Mouse (Mus musculus): ENCODE data around the gene Chn1.

The Chn1 gene

GRCm38 (mm10) chr2:73592231-73593100, 182.7 kb downstream of the Chn1 start:
- peak; percentile 49 for DNase-seq (ENCODE audit: low read depth, low spot score)

- no peak for DNase-seq (ENCODE audit: low read depth, low spot score)
Measured at GRCm38 (mm10) chr2:73591246-73591645, 183.9 kb downstream of the Chn1 start.

GRCm38 (mm10) chr2:73590106-73590505, 185.0 kb downstream of the Chn1 start:
- no peak for DNase-seq (ENCODE audit: low read depth, low spot score)

- DNase-seq (ENCODE audit: low read depth, low spot score), result no peak
Measured at GRCm38 (mm10) chr2:73588951-73589350, 186.2 kb downstream of the Chn1 start.

GRCm38 (mm10) chr2:73587109-73587506, 188.0 kb downstream of the Chn1 start:
- DNase-seq (ENCODE audit: low read depth, low spot score), result no peak

- no peak for DNase-seq (ENCODE audit: low read depth, low spot score)
Measured at GRCm38 (mm10) chr2:73586392-73587108, 188.6 kb downstream of the Chn1 start.

- peak; percentile 9 for DNase-seq (ENCODE audit: low read depth, low spot score)
Measured at GRCm38 (mm10) chr2:73585347-73585831, 189.8 kb downstream of the Chn1 start.

- DNase-seq (ENCODE audit: low read depth, low spot score), result peak; percentile 82
Measured at GRCm38 (mm10) chr2:73584645-73585346, 190.3 kb downstream of the Chn1 start.

GRCm38 (mm10) chr2:73580720-73581119, 194.4 kb downstream of the Chn1 start:
- DNase-seq (ENCODE audit: low read depth, low spot score), result no peak

GRCm38 (mm10) chr2:73580166-73580565, 195.0 kb downstream of the Chn1 start, which contains the start of gene Chrna1:
Gene Chrna1 (minus strand): TSS chr2:73580338.
- DNase-seq (ENCODE audit: low read depth, low spot score), result no peak

- no peak for DNase-seq (ENCODE audit: low read depth, low spot score)
Measured at GRCm38 (mm10) chr2:73579168-73579567, 196.0 kb downstream of the Chn1 start.

GRCm38 (mm10) chr2:73574418-73574817, 200.7 kb downstream of the Chn1 start:
- DNase-seq (ENCODE audit: low read depth, low spot score), result no peak

- DNase-seq (ENCODE audit: low read depth, low spot score), result no peak
Measured at GRCm38 (mm10) chr2:73573556-73573955, 201.6 kb downstream of the Chn1 start.

- DNase-seq (ENCODE audit: low read depth, low spot score), result peak; percentile 52
Measured at GRCm38 (mm10) chr2:73572539-73573372, 202.4 kb downstream of the Chn1 start.

- no peak for DNase-seq (ENCODE audit: low read depth, low spot score)
Measured at GRCm38 (mm10) chr2:73571901-73572300, 203.2 kb downstream of the Chn1 start.

- no peak for DNase-seq (ENCODE audit: low read depth, low spot score)
Measured at GRCm38 (mm10) chr2:73571304-73571703, 203.8 kb downstream of the Chn1 start.

GRCm38 (mm10) chr2:73566989-73567605, 208.0 kb downstream of the Chn1 start:
- DNase-seq (ENCODE audit: low read depth, low spot score), result peak; percentile 69

GRCm38 (mm10) chr2:73566162-73566561, 209.0 kb downstream of the Chn1 start:
- peak; percentile 42 for DNase-seq (ENCODE audit: low read depth, low spot score)

GRCm38 (mm10) chr2:73563690-73564089, 211.5 kb downstream of the Chn1 start:
- no peak for DNase-seq (ENCODE audit: low read depth, low spot score)

- DNase-seq (ENCODE audit: low read depth, low spot score), result no peak
Measured at GRCm38 (mm10) chr2:73562656-73563055, 212.5 kb downstream of the Chn1 start.

All from CD4-positive helper T cell, adult 2 months (primary cell).